Mouse (Mus musculus) erythroid progenitor cell, adult 5-6 weeks (primary cell): ENCODE measurements at regions not wholly inside any gene's neighbourhood (a gene's known extent, or its start where the extent isn't known, plus 50 kb on each side); places are given as distances from the start of the nearest gene placed in this dataset.

ENCODE experiments used
- ATAC-seq: replicated peaks from 2 replicates; pipeline ENCODE4 v1.8.0; 2016; ENCODE audit warnings: moderate number of reproducible peaks, mild to moderate bottlenecking, moderate TSS enrichment, inconsistent platforms; ENCODE audit not compliant: poor library complexity, low FRiP score, severe bottlenecking

DNA sequence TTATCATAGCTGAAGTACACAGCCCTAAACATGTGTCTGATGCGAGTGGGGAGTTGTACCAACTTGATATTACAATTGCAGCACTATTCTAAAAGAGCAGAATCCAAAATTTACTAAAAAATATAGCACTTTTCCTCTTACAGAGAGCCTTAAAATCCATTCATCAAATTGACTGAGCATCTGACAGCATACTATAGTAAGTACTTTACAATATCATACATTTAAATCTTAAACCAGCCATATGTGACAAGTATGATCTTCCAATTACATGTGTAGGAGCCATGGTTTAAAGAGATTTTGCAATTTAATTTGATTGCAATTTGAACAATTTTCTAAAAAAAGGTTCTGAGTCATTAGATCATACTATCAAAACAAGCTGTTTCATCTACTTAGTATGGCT is 676.9 kb downstream of the Ipo11 start:
- ATAC-seq: no peak
